Mouse (Mus musculus) ES-Bruce4 (cell line): ENCODE data around the gene Comt.

Experiments
- CTCF ChIP-seq: IDR thresholded peaks from one replicate; pipeline ENCODE4 v1.8.1; 2011; ENCODE audit warnings: low read depth, low read length
- POLR2A ChIP-seq: IDR thresholded peaks from one replicate; pipeline ENCODE4 v1.8.1; 2011; ENCODE audit warnings: low read length; ENCODE audit not compliant: insufficient read depth

- no peak for TF ChIP-seq CTCF
- no peak for TF ChIP-seq POLR2A
Measured at GRCm38 (mm10) chr16:18462598-18462997, 35.9 kb upstream of the Comt start.
